Mouse (Mus musculus) heart, postnatal 4 days (tissue): ENCODE measurements at regions not wholly inside any gene's neighbourhood (a gene's known extent, or its start where the extent isn't known, plus 50 kb on each side); places are given as distances from the start of the nearest gene placed in this dataset.

Experiments used
- DNase-seq: peaks from one replicate; pipeline ENCODE4 v3.0.0; 2021

DNA sequence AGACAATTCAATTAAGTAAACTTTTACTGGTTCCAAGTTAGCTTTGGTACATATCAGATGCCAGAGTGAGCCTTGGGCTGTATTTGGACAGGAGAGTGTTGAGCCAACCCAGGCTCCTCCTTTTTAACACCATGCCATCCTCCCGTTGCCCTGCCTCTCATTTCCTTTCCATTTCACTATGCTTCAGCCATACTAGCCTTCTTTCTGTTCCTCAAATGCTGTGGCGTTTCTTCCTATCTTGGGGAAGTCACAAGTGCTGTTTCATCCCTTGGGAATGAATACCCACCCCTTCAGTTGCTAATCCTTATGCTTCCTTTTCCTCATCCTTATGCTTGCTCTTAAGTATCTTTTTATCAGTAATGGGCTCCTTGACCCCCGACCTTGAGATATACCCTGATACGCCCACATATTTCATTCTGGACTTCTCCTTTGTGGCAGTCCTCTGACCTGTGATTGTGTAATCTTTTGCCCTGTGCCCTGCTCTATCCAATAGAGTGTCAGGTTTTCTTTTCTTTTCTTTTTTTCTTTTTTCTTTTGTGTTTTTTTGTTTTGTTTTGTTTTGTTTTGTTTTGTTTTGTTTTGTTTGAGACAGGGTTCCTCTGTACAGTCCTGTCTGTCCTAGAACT, 1443.9 kb downstream of the Gsdmc2 start:
- no peak for DNase-seq

GRCm38 (mm10) chr15:62399381-62399780, 1445.6 kb downstream of the Gsdmc2 start:
- no peak for DNase-seq

DNA sequence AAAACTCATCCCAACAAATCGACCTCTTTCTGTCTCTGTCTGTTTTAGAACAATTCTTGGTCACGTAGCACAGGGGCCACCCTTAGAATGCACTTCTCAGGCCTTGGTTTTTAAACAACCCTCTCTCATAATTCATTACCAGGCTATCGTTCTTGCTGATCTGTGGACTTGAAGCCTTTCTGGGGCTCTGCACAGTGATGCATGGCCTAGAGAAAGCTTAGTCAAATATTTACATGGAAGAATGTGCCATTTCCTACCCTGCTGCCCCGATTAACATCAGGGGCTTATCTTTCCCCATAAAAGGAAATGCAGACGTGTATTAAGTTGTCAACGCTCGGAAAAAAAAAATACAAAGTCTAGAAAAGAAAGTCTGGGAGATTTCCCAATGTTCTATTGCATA, 1448.0 kb downstream of the Gsdmc2 start:
- DNase-seq = no peak

DNA sequence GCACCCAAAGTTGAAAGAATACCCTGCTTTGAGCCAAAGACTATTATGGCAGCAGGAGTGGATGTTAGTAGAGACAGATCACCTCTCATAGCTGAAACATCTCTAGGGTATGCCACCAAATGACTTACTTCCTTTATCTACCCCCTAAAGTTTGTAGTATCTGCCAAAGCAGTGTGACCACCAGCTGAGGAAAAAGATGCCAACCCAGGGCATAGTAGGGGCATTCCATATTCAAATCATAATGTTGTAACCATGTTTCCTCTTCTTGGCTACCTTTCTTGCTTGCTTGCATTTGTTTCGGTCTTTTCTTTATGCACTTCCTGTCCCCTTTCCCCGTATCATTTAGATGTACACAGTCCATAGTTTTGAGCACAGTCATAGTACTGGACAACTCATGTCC, 1449.6 kb downstream of the Gsdmc2 start:
- DNase-seq = no peak

GRCm38 (mm10) chr15:62393416-62393815, 1451.6 kb downstream of the Gsdmc2 start:
- DNase-seq = no peak

DNA sequence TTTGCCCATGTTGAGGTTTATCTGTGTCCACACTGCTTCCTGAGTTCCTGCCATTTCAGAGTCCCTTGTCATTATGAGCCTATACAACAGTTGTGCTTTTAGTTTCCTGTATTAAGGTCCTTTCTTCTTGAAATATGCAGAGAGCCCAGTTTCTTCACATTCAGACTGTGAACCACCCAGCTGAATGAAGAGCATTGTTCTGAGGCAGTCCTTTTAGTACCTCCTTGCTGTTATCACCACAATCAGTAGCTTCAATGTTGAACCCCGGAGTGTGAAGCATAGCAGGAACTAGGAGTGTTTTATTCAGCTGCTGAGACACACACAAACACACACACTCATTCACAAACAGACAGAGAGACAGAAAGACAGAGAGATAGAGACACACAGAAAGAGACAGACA, 1452.1 kb downstream of the Gsdmc2 start:
- no peak for DNase-seq

DNA sequence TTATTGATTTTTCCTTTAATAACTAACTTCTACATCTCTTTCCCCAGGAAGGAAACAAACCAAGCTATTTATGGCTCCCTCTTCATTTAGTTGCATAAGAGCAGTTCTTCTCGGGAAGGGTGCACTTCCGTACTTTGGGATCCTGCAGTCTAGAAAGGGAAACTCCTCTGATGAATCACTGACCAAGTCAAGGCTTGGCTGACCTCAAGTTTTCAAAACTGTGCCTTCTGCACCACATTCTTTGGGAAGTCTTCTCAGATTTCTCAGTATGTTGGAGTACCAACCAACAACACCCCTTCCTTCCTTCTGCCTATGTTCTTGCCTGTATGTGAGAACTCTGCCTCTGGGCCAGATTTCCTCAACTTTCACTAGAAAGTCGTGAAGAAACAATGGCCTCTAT, 1452.6 kb downstream of the Gsdmc2 start:
- DNase-seq = no peak

- DNase-seq = no peak
These were observed 1455.4 kb downstream of the Gsdmc2 start for GRCm38 (mm10) chr15:62389431-62390105.

DNA sequence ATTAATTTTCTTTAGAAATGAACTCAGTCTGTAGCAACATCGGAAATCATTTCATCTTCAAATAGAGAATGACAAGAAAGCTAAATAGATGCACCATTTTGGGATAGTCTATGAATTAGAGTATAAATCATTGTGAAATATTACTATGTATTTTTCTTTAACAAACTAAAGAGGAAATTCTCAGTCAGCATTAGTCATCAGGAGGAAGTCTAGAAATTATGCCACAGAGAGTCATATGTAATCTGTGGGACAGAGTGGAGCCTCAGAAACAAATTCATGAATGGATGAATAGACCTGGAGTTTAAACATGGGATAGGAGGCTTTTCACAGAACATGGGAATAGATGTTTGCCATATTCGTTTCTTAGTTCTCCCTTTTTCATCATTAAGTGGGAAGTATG, 1459.4 kb upstream of the A1bg start:
- no peak for DNase-seq

DNA sequence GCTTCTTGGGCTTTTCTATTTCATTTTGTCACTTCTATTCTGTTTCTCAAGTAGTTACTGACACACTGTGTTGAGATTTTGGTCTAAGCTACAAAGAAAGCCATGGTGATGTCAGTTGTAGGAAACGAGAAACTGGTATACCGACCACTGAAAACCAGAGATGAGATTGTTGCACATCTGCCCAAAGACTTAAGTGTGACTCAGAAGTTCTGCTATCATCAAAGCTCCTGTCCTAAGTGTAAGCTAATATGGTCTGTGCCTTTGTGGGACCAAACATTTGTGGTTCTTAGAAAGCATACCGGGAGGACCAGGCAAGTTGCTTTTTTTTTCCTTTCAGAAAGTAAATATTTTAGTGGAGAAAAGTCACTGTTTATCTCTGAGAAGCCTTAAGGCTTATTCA, 1451.8 kb upstream of the A1bg start:
- no peak for DNase-seq

- no peak for DNase-seq
These were observed 1438.4 kb upstream of the A1bg start for GRCm38 (mm10) chr15:62361171-62361570.

DNA sequence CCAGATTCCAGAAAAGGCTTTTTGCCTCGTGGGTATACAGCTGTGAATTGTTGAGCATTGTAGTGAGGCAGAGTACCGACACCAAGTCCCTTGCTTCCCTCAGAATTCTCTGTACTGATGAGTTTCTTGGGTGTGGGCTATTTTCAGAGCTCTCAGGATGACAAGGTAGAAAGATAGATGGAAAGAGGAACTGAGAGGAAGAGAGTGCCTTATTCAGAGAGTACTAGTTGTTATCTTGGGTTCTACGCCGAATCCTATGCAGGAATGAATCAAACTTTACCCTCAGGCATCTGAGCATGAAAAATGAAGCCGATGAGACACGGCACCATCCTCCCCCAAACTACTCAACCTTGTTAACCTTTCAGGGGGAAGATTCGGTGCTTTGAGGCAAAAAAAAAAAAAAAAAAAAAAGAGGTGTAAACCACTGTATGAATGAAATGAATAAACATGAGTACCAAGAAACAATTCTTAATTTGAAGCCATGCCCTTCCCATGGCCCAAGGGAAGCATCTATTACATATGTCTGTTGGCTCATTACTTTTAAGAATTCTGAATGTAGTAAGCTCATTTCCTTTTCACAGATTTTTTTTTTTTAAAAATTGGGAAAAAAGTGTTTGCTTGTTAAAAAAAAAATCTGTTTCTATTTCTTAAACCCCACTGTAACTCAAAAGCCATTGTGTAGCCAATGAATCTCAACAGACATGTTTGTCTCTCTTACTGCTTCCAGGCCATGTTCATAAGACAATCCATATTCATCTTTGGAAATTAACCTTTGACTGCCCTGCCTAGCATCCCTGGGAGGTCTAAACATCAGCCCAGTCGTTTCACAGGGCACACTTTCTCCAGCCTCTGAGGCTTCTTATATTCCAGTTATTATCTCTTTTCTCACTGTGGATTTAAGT, 1435.8 kb upstream of the A1bg start:
- DNase-seq = no peak

- DNase-seq = peak; percentile 13
These were observed 1431.0 kb upstream of the A1bg start for GRCm38 (mm10) chr15:62353786-62354185.

- DNase-seq = no peak
These were observed 1428.3 kb upstream of the A1bg start for GRCm38 (mm10) chr15:62350862-62351757.

GRCm38 (mm10) chr15:62349981-62350380, 1427.2 kb upstream of the A1bg start:
- DNase-seq = no peak

DNA sequence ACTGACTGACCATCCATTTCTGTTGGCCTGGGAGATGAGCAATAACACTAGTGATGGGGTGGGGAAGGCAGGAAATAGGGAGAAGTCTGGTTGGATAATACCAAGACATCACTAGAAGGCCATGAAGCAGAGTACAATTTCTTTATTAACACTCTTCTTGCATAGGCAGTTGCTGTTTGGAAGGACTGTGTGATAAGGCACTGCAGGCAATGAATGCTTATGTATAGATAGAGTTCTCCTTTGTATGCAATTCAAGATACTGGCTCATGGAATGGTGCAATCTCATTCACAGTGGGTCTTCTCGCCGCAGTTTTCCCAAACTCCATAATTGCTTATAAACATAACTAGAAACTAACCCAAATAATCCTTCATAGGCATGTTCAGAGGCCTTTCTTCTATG, 1426.1 kb upstream of the A1bg start:
- no peak for DNase-seq

DNA sequence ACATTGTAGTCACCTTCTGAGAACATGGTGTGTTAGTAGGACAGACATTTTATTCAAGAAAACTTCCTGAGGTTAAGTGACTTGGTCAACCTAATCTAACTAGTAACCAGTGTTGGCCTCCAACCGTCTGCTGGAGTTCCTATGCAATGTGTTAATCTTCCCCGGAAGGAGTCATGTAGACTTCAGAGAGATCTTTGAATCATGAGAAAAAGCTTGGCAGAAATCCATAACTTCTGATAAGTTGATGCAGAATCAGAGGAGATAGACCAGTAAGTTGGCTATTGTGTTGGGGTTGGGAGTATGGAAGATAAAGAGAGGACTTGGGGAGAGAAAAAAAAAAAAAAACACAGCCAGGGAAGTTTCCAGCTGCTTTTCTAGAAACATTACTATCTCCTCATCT, 1424.9 kb upstream of the A1bg start:
- no peak for DNase-seq

GRCm38 (mm10) chr15:62345893-62346292, 1423.1 kb upstream of the A1bg start:
- no peak for DNase-seq

DNA sequence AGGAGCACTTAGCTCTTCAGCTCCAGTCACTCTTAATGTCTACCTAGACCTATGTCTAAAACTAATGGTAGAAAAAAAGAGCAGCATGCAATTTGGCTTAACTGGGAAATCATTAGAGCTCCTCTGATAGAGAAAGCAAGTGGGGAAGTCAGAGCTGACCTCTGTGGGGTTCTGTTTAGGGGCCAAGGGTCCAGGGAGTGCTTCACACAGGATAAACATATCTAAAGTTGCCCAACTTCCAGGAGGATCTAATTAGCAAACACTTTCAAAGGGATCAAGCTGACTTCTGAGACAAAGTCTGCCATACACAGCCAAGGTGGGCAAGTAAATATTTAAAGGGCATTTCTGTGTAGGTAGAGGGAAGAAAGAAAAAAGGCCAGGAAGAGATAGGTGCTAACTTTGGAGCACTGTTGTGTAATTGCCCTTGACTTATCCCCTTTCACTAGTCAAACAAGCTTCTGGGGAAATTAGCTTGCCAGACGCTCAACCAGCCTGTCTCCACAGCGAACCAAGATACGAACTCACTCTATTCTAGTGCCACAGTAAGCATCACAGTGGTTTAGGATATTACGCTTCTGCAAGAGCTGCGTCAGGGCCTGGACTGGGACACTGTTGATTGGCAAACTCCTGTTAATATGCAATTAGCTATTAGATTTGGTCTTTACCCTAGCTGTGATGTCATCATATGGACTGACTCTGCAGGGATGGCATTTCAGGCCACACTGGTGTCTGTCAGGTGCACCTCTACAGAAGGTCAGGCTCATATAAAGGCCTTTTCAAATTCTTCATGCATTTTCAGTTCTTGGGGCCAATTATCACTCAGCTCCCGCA, 1413.9 kb upstream of the A1bg start:
- no peak for DNase-seq

- no peak for DNase-seq
These were observed 1411.6 kb upstream of the A1bg start for GRCm38 (mm10) chr15:62334256-62335009.

- DNase-seq = no peak
These were observed 1409.3 kb upstream of the A1bg start for GRCm38 (mm10) chr15:62332129-62332528.
